Mouse (Mus musculus) CD4-positive, CD25-positive, alpha-beta regulatory T cell, adult 9 weeks (primary cell): ENCODE measurements around the gene Dpp7. TPM values are rescaled to one million over a fixed set of nuclear protein-coding genes. Genes with fewer than 3 reads are reported as not detected.

Experiments
- polyA plus RNA-seq: library from polyadenylated mRNA; unstranded; fragments of 100-300 nt; shearing (Covaris generic); gene quantifications from one replicate; pipeline ENCODE4 v1.2.1, GENCODE M21; 2017

Gene Dpp7
- polyA plus RNA-seq = 23.7 TPM

GRCm38 (mm10) chr2:25356208-25357079 is at the start of gene Dpp7:
Gene Dpp7, minus strand, starts transcription at chr2:25356359.

DNA sequence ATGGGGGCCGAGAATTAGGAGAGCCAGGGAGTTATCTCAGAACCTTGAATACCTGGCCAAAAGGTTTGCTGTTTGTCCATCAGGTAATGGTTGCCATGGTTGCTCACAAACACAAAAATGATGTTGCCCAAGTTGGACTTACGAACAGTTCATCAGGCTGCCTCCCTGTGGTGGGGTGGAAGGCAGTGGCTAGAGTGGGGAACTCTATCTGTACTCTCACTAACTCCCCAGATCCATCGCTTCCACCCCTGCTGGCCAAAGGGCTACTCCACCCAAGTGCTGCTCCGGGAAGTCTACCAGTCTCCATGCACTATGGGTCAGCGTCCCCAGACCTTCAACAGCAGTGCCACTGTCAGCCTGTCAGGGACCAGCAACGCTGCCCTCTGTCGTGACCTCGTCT is 42.9 kb upstream of the Dpp7 start, which contains the start of gene Npdc1:
Gene Npdc1 (plus strand): TSS at position 301 of the 400 bp plus-strand sequence.

GRCm38 (mm10) chr2:25395721-25396596 is 39.8 kb upstream of the Dpp7 start, which contains the start of gene Entpd2:
Gene Entpd2, plus strand, starts transcription at chr2:25395874.

DNA sequence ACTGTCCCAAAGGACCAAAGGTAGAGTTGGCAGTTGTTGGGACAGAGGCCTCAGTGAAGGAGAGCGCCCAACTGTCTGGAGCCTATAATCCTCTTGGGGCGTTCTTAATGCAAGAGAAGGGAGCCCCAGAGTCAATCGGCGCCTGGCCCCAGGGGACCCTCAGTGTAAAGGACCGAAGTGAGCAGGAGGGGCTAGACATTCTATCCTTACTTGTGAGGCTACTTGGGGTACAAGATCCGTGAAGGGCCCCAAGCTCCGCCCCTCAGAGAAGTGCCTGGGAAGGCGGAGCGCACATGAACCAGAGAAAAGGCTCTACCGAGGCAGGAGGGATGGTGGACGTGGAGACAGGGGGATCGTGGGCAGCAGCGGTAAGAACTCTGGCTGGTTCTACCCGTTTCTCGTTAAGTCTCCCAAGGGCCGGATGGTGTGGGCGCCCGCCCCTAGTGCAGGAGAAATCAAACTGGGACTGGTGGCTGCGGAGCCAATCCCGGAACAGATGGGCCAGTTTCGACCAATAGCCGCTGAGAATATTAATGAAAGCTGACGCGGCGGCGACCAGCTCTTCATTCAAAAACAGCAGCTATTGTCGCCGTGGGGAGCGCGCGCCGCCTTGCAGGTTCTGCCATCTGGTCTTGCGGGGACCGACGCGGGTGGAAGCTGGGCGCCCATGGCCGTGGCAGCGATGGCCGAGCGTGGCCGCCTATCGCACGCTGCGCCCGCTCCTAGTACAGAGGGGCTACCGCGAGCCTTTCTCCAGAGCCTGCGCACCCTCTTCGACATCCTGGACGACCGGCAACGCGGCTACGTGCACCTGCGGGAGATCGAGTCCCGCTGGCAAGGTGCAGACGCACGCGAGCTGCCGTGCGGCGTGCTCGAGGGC is 15.8 kb upstream of the Dpp7 start, which contains the start of gene Sapcd2:
Gene Sapcd2 (plus strand): TSS at position 558 of the 880 bp plus-strand sequence.

DNA sequence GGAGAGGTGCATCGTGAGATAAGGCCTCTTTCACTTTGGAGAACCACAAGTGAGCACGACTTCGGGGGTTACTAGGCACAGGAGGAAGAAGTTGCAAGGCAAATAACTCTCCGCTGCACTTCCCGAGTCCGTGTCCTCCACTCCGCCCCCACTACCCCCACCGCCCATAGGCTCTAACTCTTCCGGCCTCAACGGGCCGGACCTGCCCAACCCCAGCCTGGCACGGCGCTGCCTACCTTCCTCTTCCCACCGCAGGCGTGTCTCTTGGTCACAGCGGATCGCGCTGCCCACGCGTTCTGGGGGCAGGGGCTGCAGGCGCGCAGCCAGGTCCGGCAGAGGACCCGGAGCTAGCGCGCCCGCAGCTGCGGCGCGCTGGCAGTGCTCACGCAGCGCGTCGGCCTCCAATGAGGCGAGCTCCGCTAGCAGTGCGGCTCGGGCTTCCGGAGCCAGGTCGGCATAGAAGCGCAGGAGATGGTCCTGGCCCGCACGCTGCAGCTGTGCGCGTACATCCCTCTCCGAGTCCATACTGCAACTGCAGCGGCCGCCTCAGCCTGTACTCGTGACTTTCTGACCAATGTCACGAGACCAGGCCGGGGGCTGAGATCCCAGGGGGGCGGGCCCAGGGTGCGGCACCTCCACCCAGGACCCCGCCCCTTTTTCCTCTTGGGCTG is 9.1 kb upstream of the Dpp7 start, which contains the start of gene Uap1l1:
Gene Uap1l1 (minus strand): TSS at position 592 of the 671 bp plus-strand sequence.

DNA sequence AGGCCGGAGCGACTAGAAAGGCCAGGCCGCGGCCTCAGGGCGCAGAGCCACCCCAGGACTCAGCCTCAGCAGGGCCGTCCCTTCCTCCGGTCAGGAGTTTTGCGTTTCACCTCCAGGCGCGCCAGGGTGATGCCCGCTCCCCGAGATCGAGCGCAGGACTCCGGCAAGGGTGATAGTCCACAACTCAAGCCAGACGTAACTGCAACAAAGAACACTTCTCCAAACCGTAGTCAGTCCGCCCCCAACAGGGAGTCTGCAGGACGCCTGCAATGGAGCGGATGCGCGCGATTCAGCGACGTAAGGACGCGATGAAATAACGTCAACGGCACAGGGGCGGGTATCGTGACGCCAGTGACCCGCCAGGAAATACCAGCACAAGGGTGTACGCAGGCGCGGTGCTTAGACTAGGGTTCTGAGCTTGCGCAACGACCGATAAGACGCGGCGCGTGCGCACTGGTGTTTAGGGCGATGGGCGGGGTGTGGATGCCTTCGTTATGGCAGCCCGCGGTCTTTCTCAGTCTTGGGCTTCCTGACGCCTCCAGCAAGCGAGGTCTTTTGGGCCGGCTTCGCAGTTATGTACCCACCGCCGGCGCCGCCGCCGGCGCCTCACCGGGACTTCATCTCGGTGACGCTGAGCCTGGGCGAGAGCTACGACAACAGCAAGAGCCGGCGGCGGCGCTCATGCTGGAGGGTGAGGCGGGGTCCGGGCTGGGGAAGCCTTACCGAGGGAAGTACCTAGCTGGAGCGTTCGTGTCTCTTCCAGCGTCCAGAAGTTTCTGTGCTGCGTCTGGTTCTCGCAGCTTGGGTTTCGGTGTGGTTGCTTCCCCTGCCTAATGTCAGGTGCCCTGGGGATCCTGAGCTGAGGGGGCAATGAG is 23.6 kb downstream of the Dpp7 start, which contains the start of gene Man1b1:
Gene Man1b1 (plus strand): TSS at position 53 of the 875 bp plus-strand sequence.

DNA sequence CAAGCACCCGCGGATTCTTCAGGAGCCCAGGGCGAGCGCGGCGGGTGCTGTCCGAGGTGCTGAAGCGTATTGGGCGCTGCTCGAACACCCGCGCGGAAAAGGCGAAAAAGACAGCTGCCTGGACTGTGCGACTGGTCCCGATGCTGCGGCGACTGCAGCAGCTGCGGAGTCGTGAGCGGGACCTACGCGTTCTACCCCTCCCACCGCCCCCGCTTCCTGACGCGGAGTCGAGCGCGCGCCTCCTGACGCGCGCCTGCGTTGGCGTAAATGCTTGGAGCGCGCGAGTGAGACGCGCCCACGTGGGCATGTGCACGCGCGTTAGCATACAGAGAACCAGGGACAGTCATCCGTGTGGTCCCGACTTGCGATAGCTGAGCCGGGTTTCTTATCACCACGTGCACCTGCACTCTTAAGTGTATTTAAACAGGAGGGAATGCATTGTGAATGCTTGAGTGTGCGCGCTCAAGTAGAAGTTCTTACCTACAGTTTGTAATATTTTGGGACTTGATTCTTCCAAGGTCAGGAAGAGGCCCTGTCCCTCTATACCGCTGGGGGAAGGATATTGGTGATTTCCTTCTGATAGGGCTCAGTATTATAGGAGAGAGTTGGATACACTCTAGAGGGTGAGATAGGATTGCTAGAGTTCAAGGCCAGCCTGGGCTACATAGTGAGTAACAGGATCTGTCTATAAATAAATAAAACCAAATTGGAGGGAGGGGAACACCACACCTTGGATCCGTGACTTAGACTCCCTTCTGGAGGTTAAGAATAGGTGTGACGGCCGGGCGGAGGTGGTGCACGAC is 37.0 kb downstream of the Dpp7 start, which contains the start of gene Grin1:
Gene Grin1 (minus strand): TSS at position 217 of the 803 bp plus-strand sequence.

Other genes with a start within 250 kb of the Dpp7 start
- 0.25 TPM for gene Nrarp, start 175.6 kb downstream of the Dpp7 start, polyA plus RNA-seq
- 144 TPM for gene Tor4a, start 159.5 kb downstream of the Dpp7 start, polyA plus RNA-seq
- gene Nelfb, start 144.9 kb downstream of the Dpp7 start, polyA plus RNA-seq = 136 TPM
- gene Stpg3, start 141.7 kb downstream of the Dpp7 start, polyA plus RNA-seq = not detected
- gene Fam166a, start 137.6 kb downstream of the Dpp7 start, polyA plus RNA-seq = not detected
- gene Tubb4b, start 131.7 kb downstream of the Dpp7 start, polyA plus RNA-seq = 255 TPM
- gene Slc34a3, start 122.0 kb downstream of the Dpp7 start, polyA plus RNA-seq = not detected
- gene Rnf224, start 119.6 kb downstream of the Dpp7 start, polyA plus RNA-seq = not detected
- gene Rnf208, start 114.1 kb downstream of the Dpp7 start, polyA plus RNA-seq = 0.67 TPM
- gene Cysrt1, start 113.9 kb downstream of the Dpp7 start, polyA plus RNA-seq = not detected
- 9.0 TPM for gene AL732309.1, start 109.5 kb downstream of the Dpp7 start, polyA plus RNA-seq
- gene Tmem203, start 100.9 kb downstream of the Dpp7 start, polyA plus RNA-seq = 15.7 TPM
- gene Tprn, start 93.7 kb downstream of the Dpp7 start, polyA plus RNA-seq = 2.7 TPM
- gene Ssna1, start 83.9 kb downstream of the Dpp7 start, polyA plus RNA-seq = 148 TPM
- gene Anapc2, start 83.9 kb downstream of the Dpp7 start, polyA plus RNA-seq = 99.6 TPM
- not detected for gene Tmem210, start 68.2 kb downstream of the Dpp7 start, polyA plus RNA-seq
- gene Lrrc26, start 66.4 kb downstream of the Dpp7 start, polyA plus RNA-seq = not detected
- gene Grin1, start 37.2 kb downstream of the Dpp7 start, polyA plus RNA-seq = 0.36 TPM
- gene Man1b1, start 24.0 kb downstream of the Dpp7 start, polyA plus RNA-seq = 26.1 TPM
- 12.9 TPM for gene Uap1l1, start 9.3 kb upstream of the Dpp7 start, polyA plus RNA-seq
- gene Sapcd2, start 16.0 kb upstream of the Dpp7 start, polyA plus RNA-seq = 0.37 TPM
- gene Entpd2, start 39.5 kb upstream of the Dpp7 start, polyA plus RNA-seq = not detected
- gene Npdc1, start 43.0 kb upstream of the Dpp7 start, polyA plus RNA-seq = 1.1 TPM
- gene Fut7, start 66.9 kb upstream of the Dpp7 start, polyA plus RNA-seq = 6.8 TPM
- 19.7 TPM for gene Abca2, start 72.3 kb upstream of the Dpp7 start, polyA plus RNA-seq
- gene Clic3, start 100.5 kb upstream of the Dpp7 start, polyA plus RNA-seq = 5.3 TPM
- gene Paxx, start 104.7 kb upstream of the Dpp7 start, polyA plus RNA-seq = 117 TPM
- not detected for gene Ptgds, start 113.7 kb upstream of the Dpp7 start, polyA plus RNA-seq
- not detected for gene Lcn12, start 137.6 kb upstream of the Dpp7 start, polyA plus RNA-seq
- 125 TPM for gene Fbxw5, start 144.4 kb upstream of the Dpp7 start, polyA plus RNA-seq
- 10.0 TPM for gene C8g, start 145.4 kb upstream of the Dpp7 start, polyA plus RNA-seq
- 106 TPM for gene Traf2, start 190.6 kb upstream of the Dpp7 start, polyA plus RNA-seq
- 249 TPM for gene Edf1, start 201.5 kb upstream of the Dpp7 start, polyA plus RNA-seq
- gene Mamdc4, start 218.5 kb upstream of the Dpp7 start, polyA plus RNA-seq = 1.0 TPM
- 88.8 TPM for gene Phpt1, start 218.9 kb upstream of the Dpp7 start, polyA plus RNA-seq
- not detected for gene Ajm1, start 225.4 kb upstream of the Dpp7 start, polyA plus RNA-seq